Mouse (Mus musculus): ENCODE results near the gene Pde1a. TPM values are rescaled to one million over a fixed set of nuclear protein-coding genes. Genes with fewer than 3 reads are reported as not detected.

The Pde1a gene
- polyA plus RNA-seq, 1 experiment from 2014 or later = 36.9 TPM

DNA sequence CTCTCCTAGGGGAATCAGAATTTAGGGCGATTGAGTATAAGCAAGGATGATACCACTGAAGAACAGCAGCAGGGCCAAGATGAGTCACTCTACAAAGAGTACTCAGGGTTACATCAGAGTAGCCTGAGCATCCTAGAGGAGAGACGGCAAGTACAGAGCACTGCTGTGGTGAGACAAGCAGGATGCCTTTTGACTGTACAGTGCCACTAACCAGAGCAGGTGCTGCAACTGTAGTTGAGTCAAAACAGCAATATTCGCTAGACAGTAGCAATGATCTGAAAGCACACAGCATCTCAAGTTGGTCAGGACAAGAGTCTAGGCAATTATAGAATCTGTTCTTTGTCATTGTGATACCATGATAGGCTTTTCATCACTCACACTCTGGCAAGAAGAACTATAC is 115.1 kb downstream of the Pde1a start:
- ATAC-seq (ENCODE audit: insufficient number of reproducible peaks, insufficient read depth, low FRiP score, low read depth) = no peak
- 77% methylated on average over 3 of the region's 3 CpGs for WGBS

GRCm38 (mm10) chr2:80013060-80013459 is 116.2 kb downstream of the Pde1a start:
- Histone ChIP-seq H3K9ac (ENCODE audit: low read length) (no peak overlapping the region), H3K9me3 (ENCODE audit: control insufficient read depth, low read length) (0 out of 2 replicates have a peak, but pooled peaks cover 5% of the 10 kb centered on the region), H3K4me2 (ENCODE audit: low read length) (no peak overlapping the region), H3K4me3 (ENCODE audit: control insufficient read depth in 1 of 2, insufficient read depth in 1 of 2, low read depth in 1 of 2, low read length in 2 of 2) (no peak overlapping the region), H3K27ac (replicated peaks in 1 of 2; ENCODE audit: control insufficient read depth in 1 of 2, insufficient read depth in 1 of 2, low read depth in 2 of 2, low read length in 2 of 2) (no peak overlapping the region), H3K27me3 (ENCODE audit: control insufficient read depth, insufficient read depth, low read length) (no peaks in the 10 kb centered on the region), H3K36me3 (ENCODE audit: control insufficient read depth, insufficient read depth, low read length) (no peaks in the 10 kb centered on the region), H3K4me1 (ENCODE audit: control insufficient read depth in 2 of 2, insufficient read depth in 2 of 2, low read length in 2 of 2) (no peaks in the 10 kb centered on the region)
- ATAC-seq (ENCODE audit: insufficient number of reproducible peaks, insufficient read depth, low FRiP score, low read depth) = no peak
- 54% methylated on average over 4 of the region's 4 CpGs for WGBS

More for the DNA sequence above, 115.1 kb downstream of the Pde1a start:
- no peak overlapping the region for H3K4me2 ChIP-seq (ENCODE audit: low read length)
- H3K4me1 ChIP-seq (ENCODE audit: control insufficient read depth in 2 of 2, insufficient read depth in 2 of 2, low read length in 2 of 2) = no peaks in the 10 kb centered on the region
- no peaks in the 10 kb centered on the region for H3K9me3 ChIP-seq (ENCODE audit: control insufficient read depth, low read length)
- no peak overlapping the region for H3K9ac ChIP-seq (ENCODE audit: low read length)
- H3K27me3 ChIP-seq (ENCODE audit: control insufficient read depth, insufficient read depth, low read length) = no peaks in the 10 kb centered on the region
- no peak overlapping the region for H3K27ac ChIP-seq (replicated peaks in 1 of 2; ENCODE audit: control insufficient read depth in 1 of 2, insufficient read depth in 1 of 2, low read depth in 2 of 2, low read length in 2 of 2)
- no peak overlapping the region for H3K4me3 ChIP-seq (ENCODE audit: control insufficient read depth in 1 of 2, insufficient read depth in 1 of 2, low read depth in 1 of 2, low read length in 2 of 2)
- no peaks in the 10 kb centered on the region for H3K36me3 ChIP-seq (ENCODE audit: control insufficient read depth, insufficient read depth, low read length)

DNA sequence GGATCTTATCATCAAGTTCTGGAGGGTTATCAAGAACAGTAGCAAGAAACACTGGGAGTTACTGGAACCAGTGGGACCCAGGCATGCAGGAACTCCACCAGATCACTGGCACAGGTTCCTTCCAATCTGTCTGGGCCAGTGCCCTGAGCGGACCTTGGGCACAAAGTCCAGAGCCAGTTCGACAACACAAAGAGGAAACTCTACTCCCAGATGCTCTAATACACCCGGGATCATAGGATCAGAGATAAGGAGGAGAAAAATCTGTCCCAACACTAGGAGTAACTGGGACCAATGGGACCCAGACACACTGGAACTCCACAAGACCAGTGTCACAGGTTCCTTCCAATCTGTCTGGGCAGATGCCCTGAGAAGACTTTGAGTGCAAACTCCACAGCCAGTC is 130.1 kb downstream of the Pde1a start:
- 65% methylated on average over 3 of the region's 3 CpGs for WGBS
- H3K9me3 ChIP-seq (ENCODE audit: control insufficient read depth, low read length) = no peaks in the 10 kb centered on the region
- no peak for ATAC-seq (ENCODE audit: insufficient number of reproducible peaks, insufficient read depth, low FRiP score, low read depth)

GRCm38 (mm10) chr2:79998460-79998859 is 130.8 kb downstream of the Pde1a start:
- no peaks in the 10 kb centered on the region for H3K36me3 ChIP-seq (ENCODE audit: control insufficient read depth, insufficient read depth, low read length)
- H3K4me3 ChIP-seq (ENCODE audit: control insufficient read depth in 1 of 2, insufficient read depth in 1 of 2, low read depth in 1 of 2, low read length in 2 of 2) = no peak overlapping the region
- H3K9ac ChIP-seq (ENCODE audit: low read length) = no peak overlapping the region
- no peak overlapping the region for H3K27ac ChIP-seq (replicated peaks in 1 of 2; ENCODE audit: control insufficient read depth in 1 of 2, insufficient read depth in 1 of 2, low read depth in 2 of 2, low read length in 2 of 2)
- no peak overlapping the region for H3K4me2 ChIP-seq (ENCODE audit: low read length)
- H3K9me3 ChIP-seq (ENCODE audit: control insufficient read depth, low read length) = no peaks in the 10 kb centered on the region
- H3K27me3 ChIP-seq (ENCODE audit: control insufficient read depth, insufficient read depth, low read length) = no peaks in the 10 kb centered on the region
- H3K4me1 ChIP-seq (ENCODE audit: control insufficient read depth in 2 of 2, insufficient read depth in 2 of 2, low read length in 2 of 2) = peaks cover 3% of the 10 kb centered on the region in 2 experiments
- 67% methylated on average over 2 of the region's 2 CpGs for whole genome bisulfite sequencing
- no peak for ATAC-seq (ENCODE audit: insufficient number of reproducible peaks, insufficient read depth, low FRiP score, low read depth)

More for the DNA sequence above, 130.1 kb downstream of the Pde1a start:
- no peak overlapping the region for H3K4me2 ChIP-seq (ENCODE audit: low read length)
- peaks cover 3% of the 10 kb centered on the region in 2 experiments for H3K4me1 ChIP-seq (ENCODE audit: control insufficient read depth in 2 of 2, insufficient read depth in 2 of 2, low read length in 2 of 2)
- no peak overlapping the region for H3K4me3 ChIP-seq (ENCODE audit: control insufficient read depth in 1 of 2, insufficient read depth in 1 of 2, low read depth in 1 of 2, low read length in 2 of 2)
- H3K27ac ChIP-seq (replicated peaks in 1 of 2; ENCODE audit: control insufficient read depth in 1 of 2, insufficient read depth in 1 of 2, low read depth in 2 of 2, low read length in 2 of 2) = no peak overlapping the region
- no peaks in the 10 kb centered on the region for H3K36me3 ChIP-seq (ENCODE audit: control insufficient read depth, insufficient read depth, low read length)
- no peaks in the 10 kb centered on the region for H3K27me3 ChIP-seq (ENCODE audit: control insufficient read depth, insufficient read depth, low read length)
- H3K9ac ChIP-seq (ENCODE audit: low read length) = no peak overlapping the region

DNA sequence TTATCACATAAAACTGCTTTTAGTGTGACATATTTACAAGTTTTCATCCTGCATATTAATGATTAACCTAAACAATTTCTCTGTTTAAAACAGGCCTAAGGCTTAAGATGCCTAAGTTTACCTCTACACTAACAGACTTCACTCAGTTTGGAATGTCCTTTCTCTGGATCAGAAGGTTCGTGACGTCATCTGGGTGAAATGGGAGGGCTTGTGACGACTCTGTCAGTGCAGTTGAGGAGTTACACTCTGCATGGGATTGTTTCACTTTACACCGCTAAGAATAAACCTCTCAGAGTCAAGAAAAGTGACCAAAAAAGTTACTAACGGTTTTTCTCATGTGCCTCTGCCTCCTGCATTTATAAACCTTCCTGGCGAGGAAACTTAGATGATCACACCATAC is 137.6 kb downstream of the Pde1a start:
- Histone ChIP-seq H3K4me2 (ENCODE audit: low read length) (no peak overlapping the region), H3K9me3 (ENCODE audit: control insufficient read depth, low read length) (no peaks in the 10 kb centered on the region), H3K4me1 (ENCODE audit: control insufficient read depth in 2 of 2, insufficient read depth in 2 of 2, low read length in 2 of 2) (no peaks in the 10 kb centered on the region), H3K36me3 (ENCODE audit: control insufficient read depth, insufficient read depth, low read length) (no peaks in the 10 kb centered on the region), H3K27ac (replicated peaks in 1 of 2; ENCODE audit: control insufficient read depth in 1 of 2, insufficient read depth in 1 of 2, low read depth in 2 of 2, low read length in 2 of 2) (no peak overlapping the region), H3K4me3 (ENCODE audit: control insufficient read depth in 1 of 2, insufficient read depth in 1 of 2, low read depth in 1 of 2, low read length in 2 of 2) (no peak overlapping the region), H3K9ac (ENCODE audit: low read length) (no peak overlapping the region), H3K27me3 (ENCODE audit: control insufficient read depth, insufficient read depth, low read length) (no peaks in the 10 kb centered on the region)
- no peak for ATAC-seq (ENCODE audit: insufficient number of reproducible peaks, insufficient read depth, low FRiP score, low read depth)
- WGBS = 51% methylated on average over 6 of the region's 6 CpGs

- no peaks in the 10 kb centered on the region for H3K27me3 ChIP-seq (ENCODE audit: control insufficient read depth, insufficient read depth, low read length)
- 0 out of 2 replicates have a peak overlapping the region, but pooled peaks have one; percentile 21 for H3K4me2 ChIP-seq (ENCODE audit: low read length)
- H3K9ac ChIP-seq (ENCODE audit: low read length) = no peak overlapping the region
- H3K9me3 ChIP-seq (ENCODE audit: control insufficient read depth, low read length) = no peaks in the 10 kb centered on the region
- peaks cover 0 to 3% of the 10 kb centered on the region in 2 experiments; a peak in 1 of 4 replicates for H3K4me1 ChIP-seq (ENCODE audit: control insufficient read depth in 2 of 2, insufficient read depth in 2 of 2, low read length in 2 of 2)
- no peak overlapping the region; a peak in 1 of 4 replicates for H3K27ac ChIP-seq (replicated peaks in 1 of 2; ENCODE audit: control insufficient read depth in 1 of 2, insufficient read depth in 1 of 2, low read depth in 2 of 2, low read length in 2 of 2)
- no peaks in the 10 kb centered on the region for H3K36me3 ChIP-seq (ENCODE audit: control insufficient read depth, insufficient read depth, low read length)
- WGBS = 41% methylated on average over 4 of the region's 4 CpGs
- no peak overlapping the region for H3K4me3 ChIP-seq (ENCODE audit: control insufficient read depth in 1 of 2, insufficient read depth in 1 of 2, low read depth in 1 of 2, low read length in 2 of 2)
- no peak for ATAC-seq (ENCODE audit: insufficient number of reproducible peaks, insufficient read depth, low FRiP score, low read depth)
Measured at GRCm38 (mm10) chr2:79983778-79984177, 145.5 kb downstream of the Pde1a start.

- Histone ChIP-seq H3K4me3 (ENCODE audit: control insufficient read depth in 1 of 2, insufficient read depth in 1 of 2, low read depth in 1 of 2, low read length in 2 of 2) (no peak overlapping the region), H3K4me1 (ENCODE audit: control insufficient read depth in 2 of 2, insufficient read depth in 2 of 2, low read length in 2 of 2) (peaks cover 0 to 3% of the 10 kb centered on the region in 2 experiments; a peak in 1 of 4 replicates), H3K27ac (replicated peaks in 1 of 2; ENCODE audit: control insufficient read depth in 1 of 2, insufficient read depth in 1 of 2, low read depth in 2 of 2, low read length in 2 of 2) (0 out of 4 replicates have a peak overlapping the region, but pooled peaks have one; percentile 17 to 33), H3K9ac (ENCODE audit: low read length) (no peak overlapping the region), H3K36me3 (ENCODE audit: control insufficient read depth, insufficient read depth, low read length) (no peaks in the 10 kb centered on the region), H3K27me3 (ENCODE audit: control insufficient read depth, insufficient read depth, low read length) (no peaks in the 10 kb centered on the region), H3K4me2 (ENCODE audit: low read length) (0 out of 2 replicates have a peak overlapping the region, but pooled peaks have one; percentile 21), H3K9me3 (ENCODE audit: control insufficient read depth, low read length) (no peaks in the 10 kb centered on the region)
- WGBS = 18% methylated on average over 9 of the region's 9 CpGs
- ATAC-seq (ENCODE audit: insufficient number of reproducible peaks, insufficient read depth, low FRiP score, low read depth) = peak; percentile 88
Measured at GRCm38 (mm10) chr2:79983222-79983632, 146.0 kb downstream of the Pde1a start.

- Histone ChIP-seq H3K9me3 (ENCODE audit: control insufficient read depth, low read length) (no peaks in the 10 kb centered on the region), H3K4me1 (ENCODE audit: control insufficient read depth in 2 of 2, insufficient read depth in 2 of 2, low read length in 2 of 2) (peaks cover 2 to 8% of the 10 kb centered on the region in 2 experiments; a peak in 3 of 4 replicates), H3K9ac (ENCODE audit: low read length) (no peak overlapping the region), H3K27me3 (ENCODE audit: control insufficient read depth, insufficient read depth, low read length) (no peaks in the 10 kb centered on the region), H3K4me3 (ENCODE audit: control insufficient read depth in 1 of 2, insufficient read depth in 1 of 2, low read depth in 1 of 2, low read length in 2 of 2) (no peak overlapping the region), H3K36me3 (ENCODE audit: control insufficient read depth, insufficient read depth, low read length) (no peaks in the 10 kb centered on the region), H3K27ac (replicated peaks in 1 of 2; ENCODE audit: control insufficient read depth in 1 of 2, insufficient read depth in 1 of 2, low read depth in 2 of 2, low read length in 2 of 2) (no peak overlapping the region), H3K4me2 (ENCODE audit: low read length) (no peak overlapping the region)
- 87% methylated on average over 3 of the region's 3 CpGs for WGBS
- ATAC-seq (ENCODE audit: insufficient number of reproducible peaks, insufficient read depth, low FRiP score, low read depth) = no peak
Measured at GRCm38 (mm10) chr2:79981781-79982180, 147.5 kb downstream of the Pde1a start.

Measured in heart, embryonic 14.5 days (tissue).